Mouse (Mus musculus) splenic B cell, adult 2 months (primary cell): Measurements from ENCODE around the gene Mylip.

Experiments used
- DNase-seq: peaks from one replicate; pipeline ENCODE4 v3.0.0-alpha.2; 2011; ENCODE audit warnings: low read depth, low spot score
- H3K27me3 ChIP-seq: 2 replicates; pipeline ENCODE4 v1.6.1; 2012; ENCODE audit warnings: mild to moderate bottlenecking, low read length, moderate library complexity, mixed read lengths; ENCODE audit not compliant: control insufficient read depth, poor library complexity, insufficient read depth, severe bottlenecking
- H3K36me3 ChIP-seq: 2 replicates; pipeline ENCODE4 v1.6.1; 2012; ENCODE audit warnings: mild to moderate bottlenecking, low read length, moderate library complexity, mixed read lengths; ENCODE audit not compliant: control insufficient read depth, poor library complexity, insufficient read depth, severe bottlenecking

The Mylip gene

DNA sequence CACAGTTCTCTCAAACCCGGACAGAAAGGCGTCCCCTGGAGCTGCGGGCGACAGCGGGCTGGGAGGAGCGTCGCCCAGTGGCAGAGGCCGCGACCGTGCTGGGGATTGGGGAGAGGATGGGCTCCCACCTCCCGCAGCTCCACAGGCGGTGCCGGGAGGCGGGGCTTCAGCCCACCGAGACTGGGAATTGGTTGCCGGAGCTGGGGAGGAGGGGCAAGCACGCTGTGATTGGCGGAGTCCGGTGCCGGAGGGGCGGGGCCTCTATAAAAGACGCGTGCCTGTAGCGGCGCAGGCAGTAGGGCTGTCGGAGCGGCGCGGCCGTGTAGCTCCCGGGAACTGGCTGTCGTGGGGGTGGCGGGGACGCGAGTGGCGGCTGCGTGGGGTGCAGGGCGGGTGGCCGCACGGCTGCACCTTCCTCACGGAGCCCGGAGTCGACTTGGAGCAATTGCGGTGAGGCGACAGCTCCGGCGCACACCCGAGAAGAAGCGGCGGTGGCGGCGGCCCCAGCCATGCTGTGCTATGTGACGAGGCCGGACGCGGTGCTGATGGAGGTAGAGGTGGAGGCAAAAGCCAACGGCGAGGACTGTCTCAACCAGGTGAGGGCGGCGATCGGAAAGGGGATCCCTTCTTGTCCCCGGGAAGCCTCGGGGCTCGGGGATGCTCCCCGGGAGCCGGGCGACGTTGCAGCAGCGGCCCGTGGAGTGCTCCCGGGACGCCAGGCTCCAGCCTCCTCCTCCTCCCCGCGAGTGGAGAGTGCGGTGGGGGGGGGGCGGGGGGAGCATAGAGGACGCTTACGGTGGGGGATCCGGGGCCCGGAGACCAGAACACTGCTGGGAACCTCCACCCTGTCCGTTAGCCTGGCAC lies at the start of gene Mylip:
TSS of gene Mylip (plus strand) at position 295 of the 864 bp plus-strand sequence.
- Histone ChIP-seq H3K36me3 (no peaks in the 10 kb centered on the region; the same call in none of the 2 replicates), H3K27me3 (no peaks in the 10 kb centered on the region)
- peak; percentile 98 for DNase-seq

DNA sequence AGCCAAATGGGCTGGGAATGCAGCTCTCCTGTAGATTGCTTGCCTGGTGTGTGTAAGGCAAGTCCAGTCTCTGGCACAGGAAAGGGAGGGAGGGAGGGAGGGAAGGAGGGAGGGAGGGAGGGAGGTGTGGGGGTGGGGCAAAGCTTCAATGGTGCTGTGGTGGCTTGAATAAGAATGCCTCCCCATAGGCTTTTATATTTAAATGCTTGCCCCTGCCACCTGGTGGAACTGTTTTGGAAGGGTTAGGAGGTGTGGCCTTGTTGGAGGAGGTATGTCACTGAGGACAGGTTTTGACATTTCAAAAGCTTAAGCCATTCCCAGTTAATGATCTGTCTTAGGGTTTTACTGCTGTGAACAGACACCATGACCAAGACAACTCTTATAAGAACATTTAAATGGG lies 47.6 kb upstream of the Mylip start:
- DNase-seq: no peak
- no peaks in the 10 kb centered on the region for H3K36me3 ChIP-seq
- H3K27me3 ChIP-seq: no peaks in the 10 kb centered on the region

DNA sequence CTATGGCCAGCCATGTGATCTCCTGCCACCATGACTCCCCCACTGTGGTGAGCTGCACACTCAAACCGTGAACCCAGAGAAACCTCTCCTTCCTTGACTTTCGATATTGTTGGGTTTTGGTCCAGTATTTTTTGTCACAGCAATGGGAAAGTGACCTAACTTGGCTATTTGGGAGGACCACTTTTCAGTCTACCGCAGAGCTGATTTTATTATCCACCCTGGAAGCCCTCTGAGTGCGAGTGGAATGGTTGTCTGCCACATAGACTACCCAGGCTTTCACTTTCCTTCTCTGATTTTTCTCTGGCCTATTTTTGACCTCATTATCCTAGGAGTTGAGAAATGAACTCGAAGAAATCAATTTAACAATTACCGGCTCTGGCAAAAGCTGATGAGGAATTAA lies 46.0 kb upstream of the Mylip start:
- Histone ChIP-seq H3K27me3 (no peaks in the 10 kb centered on the region), H3K36me3 (no peaks in the 10 kb centered on the region)
- no peak for DNase-seq

DNA sequence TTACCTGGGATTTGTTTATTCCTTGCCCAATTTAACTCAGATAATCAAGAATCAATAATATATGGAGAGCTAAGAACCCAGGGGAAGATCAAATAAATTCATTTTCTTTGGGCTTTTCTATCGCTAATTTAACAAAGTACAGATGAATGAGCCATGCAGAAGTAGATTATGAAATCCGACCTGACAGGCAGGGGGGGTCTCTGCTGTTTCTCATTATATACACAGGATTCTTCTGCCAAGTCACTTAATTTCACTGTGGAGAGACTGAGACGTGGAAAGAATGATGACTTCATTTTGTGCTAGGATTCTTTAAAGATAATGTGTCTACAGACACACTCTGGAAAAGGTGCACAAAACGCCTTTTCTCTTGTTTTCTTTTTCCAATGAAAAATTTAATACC lies 45.6 kb upstream of the Mylip start:
- H3K36me3 ChIP-seq: no peaks in the 10 kb centered on the region
- no peak for DNase-seq
- H3K27me3 ChIP-seq: no peaks in the 10 kb centered on the region

DNA sequence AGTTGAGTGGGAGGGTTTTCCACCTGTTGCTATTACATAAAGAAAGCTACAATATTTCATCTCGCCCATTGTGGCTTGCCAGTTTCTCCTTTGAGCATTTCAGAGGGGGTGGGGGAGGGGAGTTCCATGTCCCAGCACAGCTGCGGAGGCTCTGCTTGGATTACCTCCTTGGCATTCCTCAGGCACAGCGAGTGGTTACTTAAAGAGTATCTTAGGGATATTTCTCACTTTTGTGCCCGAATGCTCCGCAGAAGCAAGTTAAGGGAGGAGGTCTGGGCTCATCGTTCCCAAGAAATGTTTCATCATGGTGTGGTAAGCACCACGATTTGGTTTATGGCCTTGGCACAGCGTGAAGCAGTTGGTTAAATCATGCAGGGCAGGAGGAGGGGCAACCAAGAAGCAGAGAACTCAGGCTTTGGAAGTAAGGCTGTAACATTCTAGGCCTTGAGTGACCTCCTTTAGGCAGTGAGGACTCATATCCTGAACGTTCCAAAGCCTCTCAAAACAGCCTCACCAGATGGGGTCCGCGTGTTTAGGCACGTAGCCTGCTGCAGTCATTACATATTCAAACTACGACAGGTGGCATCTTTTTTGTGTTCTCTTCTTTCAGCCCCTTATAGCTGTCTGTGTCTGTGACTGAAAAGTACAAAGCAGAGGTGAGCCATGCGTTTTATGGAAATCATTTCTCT lies 43.9 kb upstream of the Mylip start:
- H3K36me3 ChIP-seq: no peaks in the 10 kb centered on the region
- no peaks in the 10 kb centered on the region for H3K27me3 ChIP-seq
- DNase-seq: no peak

DNA sequence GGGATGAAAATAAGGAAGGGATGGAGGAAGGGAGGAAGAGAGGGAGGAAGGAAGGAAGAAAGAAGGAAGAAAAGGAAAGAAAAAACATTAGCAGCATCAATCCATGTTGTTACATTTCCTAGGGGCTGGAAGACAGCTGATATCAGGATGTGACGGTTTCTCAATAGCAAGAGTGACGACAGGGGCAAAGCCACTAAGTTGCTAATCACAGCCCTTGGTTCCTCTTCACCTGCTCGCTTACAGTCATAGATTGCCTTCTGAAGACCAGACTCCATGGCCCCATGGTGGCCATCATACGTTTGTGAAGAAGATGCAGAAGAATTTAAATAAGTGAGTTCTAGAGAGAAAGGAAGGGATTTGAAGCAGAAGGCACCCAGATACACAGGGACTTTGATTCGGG lies 38.1 kb upstream of the Mylip start:
- no peak for DNase-seq
- H3K36me3 ChIP-seq: no peaks in the 10 kb centered on the region

DNA sequence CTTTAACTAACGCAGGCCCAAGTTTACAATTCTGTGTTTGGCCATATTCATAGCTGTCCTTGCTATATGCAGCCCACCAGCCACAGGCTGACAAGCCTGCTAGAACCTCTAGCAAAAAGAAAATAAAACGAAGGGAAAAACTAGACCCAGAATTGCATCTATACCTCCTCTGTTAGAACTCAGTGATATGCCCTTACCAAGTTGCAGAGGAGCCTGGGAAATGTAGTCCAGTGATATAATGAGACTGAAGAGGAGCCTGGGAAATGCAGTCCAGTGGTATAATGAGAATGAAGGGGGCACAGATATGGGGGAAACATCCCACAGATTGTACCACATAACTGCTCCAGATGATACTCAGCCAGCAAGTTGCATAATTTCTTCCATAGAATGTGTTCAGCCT lies 34.7 kb upstream of the Mylip start:
- no peaks in the 10 kb centered on the region for H3K36me3 ChIP-seq
- DNase-seq: no peak
- no peaks in the 10 kb centered on the region for H3K27me3 ChIP-seq

More for the DNA sequence above, 38.1 kb upstream of the Mylip start:
- no peaks in the 10 kb centered on the region for H3K27me3 ChIP-seq

DNA sequence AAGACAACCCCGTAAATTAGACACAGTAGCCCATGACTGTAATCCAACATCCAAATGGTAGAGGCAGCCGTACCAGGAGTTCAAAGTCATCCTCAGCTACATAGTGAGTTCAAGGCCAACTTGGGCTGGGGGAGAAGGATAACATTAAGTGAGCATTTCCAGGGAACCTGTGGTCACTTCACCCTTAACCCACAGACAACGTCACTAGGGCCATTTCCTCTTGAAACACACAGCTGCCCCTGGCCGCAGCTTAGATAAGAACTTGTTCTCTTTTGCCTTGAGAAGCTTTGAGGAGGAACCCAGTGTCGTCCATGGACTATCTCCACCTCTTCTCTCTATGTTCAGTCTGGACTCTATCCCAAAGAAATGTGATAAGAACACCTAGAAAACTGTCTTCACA lies 31.3 kb upstream of the Mylip start:
- no peak for DNase-seq
- Histone ChIP-seq H3K36me3 (no peaks in the 10 kb centered on the region), H3K27me3 (no peaks in the 10 kb centered on the region)

DNA sequence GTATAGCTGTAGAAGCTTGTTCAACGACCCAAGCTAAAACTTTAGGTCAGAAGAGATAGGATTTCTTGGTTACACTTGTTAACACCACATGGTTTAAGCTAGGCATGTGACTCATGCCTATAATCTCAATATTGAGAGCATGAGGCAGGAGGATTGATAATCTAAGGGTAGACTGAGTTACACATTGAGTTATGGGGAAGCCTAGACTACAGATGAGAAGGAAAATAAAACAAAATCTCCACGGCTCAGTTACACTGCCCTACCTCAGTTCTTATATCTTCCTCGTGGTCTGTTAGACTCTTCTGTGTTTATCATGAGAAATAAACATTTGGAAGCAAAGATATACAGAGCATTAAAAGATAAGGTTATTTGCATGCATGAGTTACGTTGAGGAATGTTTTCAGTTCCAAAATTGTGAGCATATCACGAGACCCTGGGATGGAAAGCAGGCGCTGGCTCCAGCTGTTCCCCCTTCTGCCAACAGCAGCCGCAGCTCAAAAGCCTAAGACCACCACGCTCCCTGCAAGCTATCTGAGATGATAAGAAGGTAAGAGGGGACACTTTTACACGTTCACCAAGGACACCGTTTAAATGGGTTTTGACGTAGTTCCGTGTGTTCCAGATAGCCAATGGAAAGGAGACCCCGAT lies 30.7 kb upstream of the Mylip start:
- Histone ChIP-seq H3K27me3 (no peaks in the 10 kb centered on the region), H3K36me3 (no peaks in the 10 kb centered on the region)
- no peak for DNase-seq

DNA sequence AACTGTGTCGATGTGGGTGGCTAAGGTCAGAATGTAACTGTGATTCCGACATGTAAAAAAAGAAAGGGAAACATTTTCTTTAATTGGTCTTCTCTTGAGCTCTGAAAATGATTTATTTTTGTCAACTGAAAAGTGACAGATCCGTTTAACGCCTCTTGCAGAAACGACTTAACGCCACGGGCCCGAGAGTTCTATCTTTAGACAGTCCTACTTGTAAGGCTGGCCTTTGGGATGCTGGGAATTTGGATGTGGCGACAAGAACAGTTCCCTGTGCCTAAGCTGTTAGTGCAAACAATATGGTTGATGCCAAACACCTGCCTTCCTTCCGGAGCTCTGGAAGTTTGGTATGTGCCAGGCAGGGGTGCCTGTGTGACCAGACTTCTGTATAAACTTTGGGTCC lies 23.8 kb upstream of the Mylip start:
- H3K36me3 ChIP-seq: no peaks in the 10 kb centered on the region
- no peak for DNase-seq

DNA sequence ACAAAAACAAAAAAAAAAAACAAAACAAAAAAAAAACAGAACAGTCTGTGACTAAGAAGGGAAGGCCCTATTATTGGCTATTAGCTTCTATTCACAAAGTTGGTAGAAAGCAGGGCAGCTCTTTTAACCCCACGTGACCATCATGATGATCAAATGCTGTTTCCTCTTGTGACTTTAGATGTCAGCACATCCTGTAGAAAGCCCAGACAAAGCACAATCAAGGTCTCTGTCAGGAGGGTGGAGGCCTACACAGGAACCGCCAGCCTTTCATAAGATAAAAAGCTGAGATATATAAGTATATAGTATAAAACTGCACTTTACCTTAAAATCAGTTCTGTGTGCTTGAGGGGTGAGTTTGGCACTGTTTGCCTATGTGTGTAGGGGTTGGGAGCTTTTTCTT lies 17.9 kb upstream of the Mylip start:
- no peaks in the 10 kb centered on the region for H3K36me3 ChIP-seq
- DNase-seq: peak; percentile 49
- H3K27me3 ChIP-seq: no peaks in the 10 kb centered on the region

More for the DNA sequence above, 23.8 kb upstream of the Mylip start:
- no peaks in the 10 kb centered on the region for H3K27me3 ChIP-seq

DNA sequence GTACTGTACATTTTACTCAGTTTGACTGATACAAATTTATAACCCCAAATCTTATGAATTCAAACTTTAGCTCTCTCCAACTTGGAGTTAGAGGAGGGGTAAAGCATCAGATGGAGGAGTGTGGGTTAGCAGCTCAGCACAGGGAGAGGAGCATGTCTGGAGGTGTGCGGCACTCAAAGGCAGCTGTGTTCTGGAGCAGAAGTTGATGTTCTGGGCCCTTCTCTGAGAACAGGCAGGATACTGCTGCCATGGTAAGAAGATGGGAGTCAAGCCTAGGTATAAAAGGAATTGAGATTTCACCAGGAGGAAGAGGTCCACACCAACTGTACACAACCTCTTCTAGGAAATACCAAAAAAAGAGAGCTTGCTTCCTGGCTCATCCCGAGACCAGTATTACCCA lies 17.1 kb upstream of the Mylip start:
- DNase-seq: no peak
- no peaks in the 10 kb centered on the region for H3K36me3 ChIP-seq
- H3K27me3 ChIP-seq: no peaks in the 10 kb centered on the region

DNA sequence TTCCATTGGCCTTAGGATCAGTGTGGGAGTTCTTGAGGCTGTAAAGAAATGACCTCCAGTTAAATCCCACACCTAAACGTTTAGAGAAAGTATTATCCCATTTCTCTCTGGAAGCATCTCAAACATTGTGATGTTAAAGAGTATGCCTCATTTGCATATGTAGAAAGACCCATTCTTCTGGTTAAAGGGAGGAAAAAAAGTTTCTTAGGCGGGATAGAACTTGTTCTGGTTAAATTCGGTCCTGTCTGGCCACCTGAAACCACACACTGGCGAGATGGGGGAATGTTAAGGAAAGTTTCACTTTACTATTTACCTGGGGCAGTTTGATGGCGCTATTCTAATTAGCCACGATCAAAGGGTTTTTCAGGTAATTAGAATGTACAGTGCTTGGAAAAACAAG lies 14.7 kb upstream of the Mylip start:
- DNase-seq: no peak
- Histone ChIP-seq H3K27me3 (no peaks in the 10 kb centered on the region), H3K36me3 (no peaks in the 10 kb centered on the region)

DNA sequence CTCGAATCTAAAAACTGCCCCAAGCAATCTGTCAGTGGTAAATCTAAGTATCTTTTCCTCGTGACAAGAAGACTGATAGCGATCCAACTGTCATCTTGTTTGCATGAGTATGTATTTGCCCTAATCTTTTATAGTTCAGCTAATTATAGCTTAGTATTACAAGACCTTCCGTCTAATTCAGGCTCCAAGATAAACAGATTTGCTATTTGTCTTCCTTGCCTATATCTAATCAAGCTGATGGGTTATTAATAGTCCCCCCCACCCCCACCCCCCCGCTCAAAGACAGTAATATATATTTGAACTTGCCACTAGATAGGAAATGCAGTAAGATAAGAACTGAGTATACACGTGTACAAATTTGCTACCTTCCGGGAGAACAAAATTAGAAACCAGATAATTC lies 7.3 kb upstream of the Mylip start:
- no peaks in the 10 kb centered on the region for H3K27me3 ChIP-seq
- no peaks in the 10 kb centered on the region for H3K36me3 ChIP-seq
- no peak for DNase-seq

DNA sequence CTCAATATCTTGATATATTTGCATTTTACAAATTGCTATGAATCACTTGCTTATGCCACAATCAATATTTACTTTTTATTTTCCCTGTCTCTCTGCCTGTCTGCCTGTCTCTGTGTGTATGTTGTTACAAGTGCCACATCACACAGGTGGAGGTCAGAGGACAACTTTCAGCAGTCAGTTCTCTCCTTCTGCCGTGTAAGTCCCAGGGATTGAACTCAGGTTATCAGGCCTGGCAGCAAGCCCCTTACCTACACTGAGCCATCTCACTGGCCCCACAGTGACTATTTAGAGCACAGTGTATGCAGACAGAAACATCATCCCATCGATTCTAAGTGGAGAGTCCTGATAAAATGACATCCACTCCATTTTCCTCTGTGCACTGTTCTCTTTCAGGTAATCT lies 4.9 kb upstream of the Mylip start:
- H3K27me3 ChIP-seq: no peaks in the 10 kb centered on the region
- no peaks in the 10 kb centered on the region for H3K36me3 ChIP-seq
- no peak for DNase-seq
